Mouse (Mus musculus) CH12F3 (cell line): ENCODE results near the gene Fam227b.

ENCODE experiments used
- in situ Hi-C: fragments of 300-500 bp; cut with MboI; formaldehyde crosslinking; loops from 2 replicates; pipeline ENCODE4 v1.14.3; 2020; ENCODE audit warnings: low sequenced_read_pairs

Gene Fam227b

DNA sequence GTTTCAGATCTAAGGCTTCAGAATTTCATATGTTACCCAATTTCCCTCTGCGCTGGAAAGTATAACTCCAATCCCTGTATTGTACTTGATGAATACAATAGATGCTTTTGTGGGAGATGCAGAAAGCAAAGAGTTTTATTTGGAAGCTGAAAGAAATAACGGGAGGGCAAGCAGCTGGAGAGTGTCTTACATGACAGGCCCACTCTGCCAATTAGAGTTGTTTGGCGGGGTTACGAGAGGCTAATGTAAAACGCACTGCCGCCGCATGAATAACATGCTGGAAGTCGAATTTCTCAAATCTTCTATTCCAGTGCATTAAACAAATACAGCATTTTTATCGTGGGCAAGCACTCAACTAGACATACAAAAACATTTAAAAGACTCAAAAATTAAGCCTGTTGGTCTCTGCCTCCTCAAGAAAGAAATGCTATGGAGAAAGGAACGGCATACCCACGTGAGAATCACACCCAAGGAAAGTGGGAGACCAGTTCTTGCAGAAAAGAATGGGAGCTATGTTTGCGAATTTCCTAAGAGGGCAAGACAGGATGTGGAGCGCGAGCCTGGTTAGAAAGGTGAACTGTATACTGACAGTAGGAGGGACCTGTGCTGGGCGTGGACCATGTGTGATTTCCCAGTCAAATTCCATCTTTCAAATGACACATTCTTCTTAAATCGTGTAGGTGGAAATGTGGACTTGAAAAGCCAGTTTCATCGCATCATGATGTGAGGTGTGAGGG lies 90.6 kb downstream of the Fam227b start:
- in situ Hi-C loops: no loop called here

DNA sequence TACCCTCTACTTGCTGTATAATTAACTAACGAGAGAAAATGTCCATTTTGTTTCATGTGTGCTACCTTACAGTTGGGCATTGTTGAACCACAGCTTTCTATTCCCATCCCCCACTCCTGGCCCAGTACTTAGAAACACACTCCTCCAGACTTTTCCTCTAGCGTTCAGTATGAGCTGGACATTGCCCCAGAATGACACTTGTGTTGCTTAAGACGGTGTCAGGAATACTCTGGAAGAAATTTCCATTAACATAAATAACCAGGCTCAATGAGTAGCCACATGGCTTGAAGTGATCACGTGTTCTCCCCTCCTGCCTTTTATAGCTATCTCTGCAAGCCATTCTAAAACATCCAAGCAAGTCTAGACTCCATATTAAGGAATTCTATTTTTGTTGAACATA lies 91.2 kb downstream of the Fam227b start:
- in situ Hi-C loops: no loop called here

GRCm38 (mm10) chr2:126053657-126054056 lies 98.1 kb downstream of the Fam227b start:
- in situ Hi-C loops: no loop called here

DNA sequence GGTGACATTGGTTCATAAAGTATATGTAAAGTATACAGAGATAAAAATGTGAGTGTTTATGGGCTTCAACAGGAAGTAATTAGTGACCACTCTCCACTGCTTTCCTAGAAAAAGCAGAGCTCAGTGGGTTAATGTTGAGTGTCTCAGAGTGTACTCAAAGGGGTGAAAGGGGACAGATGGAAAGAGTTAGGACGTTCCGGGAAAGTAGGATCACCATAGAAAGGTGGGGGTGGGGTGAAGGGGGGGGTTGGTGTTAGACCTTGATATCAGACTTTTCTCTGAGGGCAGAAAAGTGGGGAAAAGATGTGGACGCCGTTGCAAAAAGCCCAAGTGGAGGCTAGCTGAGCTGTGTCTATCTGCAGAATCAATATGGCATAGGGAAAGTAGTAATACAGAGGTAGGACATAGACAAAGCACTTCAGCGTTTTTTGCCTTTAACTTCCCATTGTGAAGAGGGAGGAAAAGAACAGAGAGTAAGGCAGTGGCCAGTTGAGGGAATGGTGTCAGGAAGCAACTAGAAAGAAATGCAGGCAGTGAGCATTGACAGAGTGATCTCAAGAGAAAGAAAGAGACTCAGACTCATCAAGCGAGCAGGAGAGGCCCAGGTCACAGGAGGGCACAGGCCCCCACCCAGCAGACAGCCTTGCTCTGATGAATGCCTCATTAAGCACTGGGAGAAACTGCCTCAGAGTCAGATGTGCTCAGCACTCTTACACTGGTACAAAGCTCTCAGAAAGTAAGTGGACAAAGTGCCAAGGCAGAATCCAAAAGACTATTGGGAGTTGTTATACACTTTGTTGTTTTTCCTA lies 98.9 kb downstream of the Fam227b start:
- in situ Hi-C loops: no loop called here

DNA sequence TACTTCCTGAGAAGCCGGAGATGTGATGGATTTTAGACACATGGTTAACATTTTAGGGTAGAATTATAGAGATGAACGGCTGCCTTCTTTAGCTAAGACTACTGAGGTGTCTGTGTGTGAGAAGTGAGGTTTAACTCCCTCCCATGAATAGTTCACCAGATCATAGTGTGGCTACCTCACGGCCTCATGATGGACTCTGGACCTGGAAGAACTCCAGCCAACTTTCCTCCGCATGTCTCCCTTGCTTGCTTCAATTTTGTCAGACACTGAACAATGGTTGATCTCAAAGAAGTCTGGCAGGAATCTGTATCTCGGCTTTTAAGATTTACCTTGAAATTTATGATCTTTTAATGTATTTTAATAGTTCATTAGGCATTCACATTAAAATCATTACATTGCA lies 106.2 kb downstream of the Fam227b start:
- in situ Hi-C loops: no loop called here

DNA sequence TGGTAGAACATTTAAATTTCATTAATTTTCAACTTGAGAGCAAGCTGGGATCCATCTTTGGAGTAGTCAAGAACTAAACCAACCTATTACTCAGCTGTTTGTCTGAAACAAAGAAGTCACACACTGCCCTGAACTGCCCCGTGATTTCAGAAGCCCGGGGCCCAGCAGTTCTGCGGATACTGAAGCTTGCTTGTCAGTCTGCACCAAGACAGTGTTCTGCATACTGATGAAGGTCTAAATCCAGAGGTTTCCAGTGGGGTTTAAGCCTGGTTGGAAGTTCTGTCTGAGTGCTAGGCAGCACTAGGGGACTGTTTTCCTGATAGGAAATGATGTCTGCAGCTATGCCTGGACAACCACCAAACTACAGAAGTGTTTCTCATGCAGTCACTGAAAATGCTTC lies 109.1 kb downstream of the Fam227b start:
- in situ Hi-C loops: no loop called here

GRCm38 (mm10) chr2:126041237-126041636 lies 110.6 kb downstream of the Fam227b start:
- in situ Hi-C loops: no loop called here

DNA sequence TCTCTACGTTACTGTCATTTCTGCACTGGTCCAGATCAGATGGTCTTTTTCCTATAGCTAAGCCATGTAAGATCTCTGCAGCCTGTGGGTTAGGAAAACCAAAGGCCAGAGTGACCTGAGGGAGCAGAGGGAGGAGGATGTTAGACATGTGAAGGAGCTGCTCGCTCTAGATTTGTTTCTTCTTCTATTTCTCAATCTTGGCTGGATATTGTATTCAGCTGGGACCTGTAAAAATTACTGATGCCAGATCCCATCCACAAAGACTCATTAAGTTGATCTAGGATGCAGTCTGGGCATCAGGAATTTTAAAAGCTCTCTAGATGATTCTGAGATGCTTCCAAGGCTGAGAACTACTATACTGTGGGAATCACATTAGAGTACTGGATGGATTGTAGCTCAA lies 111.2 kb downstream of the Fam227b start:
- in situ Hi-C loops: no loop called here

GRCm38 (mm10) chr2:126039414-126039891 lies 112.4 kb downstream of the Fam227b start:
- in situ Hi-C loops: no loop called here

DNA sequence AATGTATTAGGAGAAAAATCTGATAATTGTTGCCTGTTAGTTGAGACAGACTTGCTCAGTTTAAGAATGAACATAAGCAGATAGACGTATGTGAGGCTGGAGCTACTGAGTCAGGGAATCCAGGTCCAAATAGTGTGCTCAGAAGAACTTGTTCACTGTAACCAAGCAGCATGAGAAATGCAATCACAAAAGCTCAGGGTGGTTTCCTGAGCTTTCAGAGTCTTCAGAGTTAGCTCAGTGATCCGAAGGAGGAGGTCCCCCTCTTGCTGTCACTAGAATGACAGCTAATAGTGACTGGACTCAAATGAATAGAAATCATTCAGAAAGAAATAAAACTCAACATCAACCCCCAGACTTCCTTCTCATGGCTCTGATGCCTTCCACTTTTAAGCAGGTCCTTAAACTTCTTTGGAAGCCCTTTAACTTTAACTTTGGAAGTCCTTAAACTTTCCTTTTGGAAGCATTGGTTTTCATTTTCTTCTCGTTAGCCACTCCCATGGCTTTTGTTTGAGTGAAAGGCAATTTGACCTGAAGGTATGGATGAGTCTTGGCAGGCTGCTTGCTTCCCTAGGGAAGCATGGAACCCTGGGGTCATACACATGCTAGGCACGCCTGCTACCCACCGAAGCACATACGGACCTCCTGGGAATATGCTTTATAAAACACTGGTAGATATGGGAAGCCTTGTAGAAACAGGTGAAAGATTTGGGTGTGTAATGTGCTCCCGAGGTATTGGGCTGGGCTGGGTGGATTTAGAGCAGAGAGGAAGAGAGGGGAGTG lies 113.4 kb downstream of the Fam227b start:
- in situ Hi-C loops: no loop called here

- in situ Hi-C loops: no loop called here
Observed at GRCm38 (mm10) chr2:126036121-126036520, 115.7 kb downstream of the Fam227b start.

GRCm38 (mm10) chr2:126035013-126035770 lies 116.6 kb downstream of the Fam227b start:
- in situ Hi-C loops: no loop called here

GRCm38 (mm10) chr2:126034379-126035005 lies 117.3 kb downstream of the Fam227b start, which contains the start of gene Fgf7:
TSS of gene Fgf7 (plus strand) at chr2:126034658.
- in situ Hi-C loops: no loop called here

GRCm38 (mm10) chr2:126033114-126033972 lies 118.5 kb downstream of the Fam227b start:
- in situ Hi-C loops: no loop called here

GRCm38 (mm10) chr2:126031186-126031900 lies 120.5 kb downstream of the Fam227b start:
- in situ Hi-C loops: no loop called here

DNA sequence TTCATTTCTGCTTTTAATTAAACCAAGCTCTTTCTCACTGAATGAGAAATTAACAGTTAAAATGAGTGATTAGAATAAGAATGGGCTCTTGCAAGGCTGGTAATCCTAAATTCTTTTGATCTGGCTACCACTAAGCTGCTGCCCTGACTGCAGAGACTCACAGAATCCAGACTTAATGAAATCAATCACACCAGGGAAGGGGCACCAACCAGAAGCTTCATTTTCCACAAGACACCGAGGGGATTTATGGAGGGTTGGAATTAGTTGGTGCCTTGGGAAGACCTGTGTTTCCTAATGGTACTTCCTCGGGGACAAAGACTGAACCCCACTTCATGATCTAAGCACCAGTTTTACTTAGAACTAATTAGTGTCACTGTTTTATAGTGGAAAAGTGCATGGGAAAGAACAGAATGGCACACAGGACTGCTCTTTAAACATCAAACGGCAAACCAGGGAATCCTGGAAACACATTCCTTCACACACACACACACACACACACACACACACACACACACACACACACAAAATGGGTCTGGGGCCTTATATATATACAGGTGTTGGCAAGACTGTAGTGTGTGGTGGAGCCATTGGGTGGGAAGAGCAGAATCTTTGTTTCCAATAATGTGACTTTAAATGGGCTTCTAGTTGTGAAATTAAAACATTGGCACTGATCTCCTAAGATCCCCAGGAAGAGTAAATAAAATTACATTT lies 135.9 kb downstream of the Fam227b start:
- in situ Hi-C loops: no loop called here

DNA sequence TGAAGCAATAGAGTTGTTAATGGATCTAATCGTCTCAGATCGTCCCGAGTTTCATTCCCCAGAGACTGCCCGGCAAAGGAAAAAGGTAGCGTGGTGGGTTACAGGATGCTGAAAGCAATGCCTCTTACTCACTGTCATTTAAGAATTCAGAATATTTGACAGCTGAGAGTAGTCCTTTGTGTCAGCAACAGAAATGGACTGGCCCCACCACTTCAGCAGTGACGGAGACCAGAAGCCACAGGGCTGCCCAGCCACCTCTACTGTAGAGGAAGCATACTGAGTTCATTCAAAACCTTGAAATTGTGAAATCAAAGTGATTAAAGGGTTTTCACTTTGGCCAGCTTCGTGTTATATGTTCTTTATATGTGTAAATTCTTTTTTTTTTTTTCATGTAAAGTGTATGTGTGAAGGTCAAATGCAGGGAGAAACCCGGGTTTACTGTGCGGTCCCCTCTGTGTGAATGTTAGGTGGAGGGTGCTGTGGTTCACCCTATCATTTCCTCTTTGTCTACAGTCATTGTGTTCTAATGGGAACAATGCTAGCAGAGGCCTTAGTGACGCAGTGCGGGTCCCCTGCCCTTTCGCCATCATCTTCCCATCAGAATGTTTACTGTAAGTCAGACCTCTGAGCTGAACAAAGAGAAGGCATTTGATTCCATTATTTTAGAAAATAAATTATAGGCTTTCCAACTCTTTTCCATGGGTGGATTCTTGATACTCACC lies 136.7 kb downstream of the Fam227b start:
- in situ Hi-C loops: no loop called here
